Mouse (Mus musculus) stomach, postnatal 0 days (tissue): ENCODE measurements around the gene Uba5.

ENCODE experiments used
- CTCF ChIP-seq: IDR thresholded peaks from 2 replicates; pipeline ENCODE4 v1.5.1; 2016; ENCODE audit warnings: antibody characterized with exemption, low read depth, mild to moderate bottlenecking, moderate library complexity
- EP300 ChIP-seq: optimal IDR thresholded peaks from 2 replicates; pipeline ENCODE3; 2016; ENCODE audit warnings: antibody characterized with exemption

DNA sequence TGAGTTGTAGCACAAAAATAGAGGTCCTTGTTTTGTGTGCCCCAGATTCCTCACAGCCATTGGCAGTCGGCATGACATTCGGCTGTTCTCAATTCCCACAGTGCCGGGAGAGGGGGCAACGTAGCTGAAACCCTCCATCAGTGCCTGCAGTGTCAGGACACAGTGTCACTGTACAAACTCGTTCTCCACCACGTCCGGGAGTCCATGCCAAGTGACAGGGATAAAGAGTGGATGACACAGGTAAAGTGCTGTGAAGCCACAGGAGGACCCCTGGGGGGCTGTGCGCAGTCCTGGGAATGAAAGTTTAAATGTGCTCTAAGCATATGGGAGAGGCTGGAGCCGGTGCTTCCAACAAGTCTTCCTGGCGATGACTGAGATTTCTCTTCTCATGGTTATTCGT is 33.1 kb downstream of the Uba5 start:
- no peak for TF ChIP-seq CTCF
- no peak for TF ChIP-seq EP300
